Mouse (Mus musculus) embryonic facial prominence, embryonic 11.5 days (tissue): Measurements from ENCODE around the gene Gm1330. TPM values are rescaled to one million over a fixed set of nuclear protein-coding genes. Genes with fewer than 3 reads are reported as not detected.
"Not testable (repeated sequence)": the region's sequence is repeated elsewhere in the genome, so short reads cannot be mapped to it uniquely, and the experiment has no call there.

ENCODE experiments used
- ATAC-seq: fragments of 200-750 bp; cut with Nextera tagmentation; replicated peaks from 2 replicates; pipeline ENCODE4 v1.8.0; 2017; ENCODE audit warnings: low read depth; ENCODE audit not compliant: insufficient number of reproducible peaks, low FRiP score, low TSS enrichment
- DNase-seq: peaks from one replicate; pipeline ENCODE4 v3.0.0-alpha.2; 2015; ENCODE audit warnings: low spot score
- H3K27ac ChIP-seq: fragments of 300-500 bp; sonication (generic); replicated peaks from 2 replicates; pipeline ENCODE4 v1.5.1; 2014; ENCODE audit warnings: mild to moderate bottlenecking, low read depth, low read length, control low read depth
- H3K27me3 ChIP-seq: fragments of 300-500 bp; sonication (generic); 2 replicates; pipeline ENCODE4 v1.6.1; 2014; ENCODE audit warnings: mild to moderate bottlenecking, low read length, moderate library complexity, mixed read lengths; ENCODE audit not compliant: control insufficient read depth, insufficient read depth
- H3K36me3 ChIP-seq: fragments of 300-500 bp; sonication (generic); replicated peaks from 2 replicates; pipeline ENCODE4 v1.6.1; 2014; ENCODE audit warnings: low read depth, mild to moderate bottlenecking, low read length, moderate library complexity, mixed read lengths; ENCODE audit not compliant: control insufficient read depth, insufficient read depth
- H3K4me1 ChIP-seq: fragments of 300-500 bp; sonication (generic); 2 replicates; pipeline ENCODE4 v1.6.1; 2014; ENCODE audit warnings: low read length, mixed read lengths; ENCODE audit not compliant: control insufficient read depth, insufficient read depth
- H3K4me2 ChIP-seq: fragments of 300-500 bp; sonication (generic); 2 replicates; pipeline ENCODE4 v1.6.1; 2014; ENCODE audit warnings: low read depth, mild to moderate bottlenecking, control low read depth, low read length, moderate library complexity
- H3K4me3 ChIP-seq: fragments of 300-500 bp; sonication (generic); 2 replicates; pipeline ENCODE4 v1.5.1; 2014; ENCODE audit warnings: low read depth, low read length, control low read depth
- H3K9ac ChIP-seq: fragments of 300-500 bp; sonication (generic); replicated peaks from 2 replicates; pipeline ENCODE4 v1.6.1; 2014; ENCODE audit warnings: mild to moderate bottlenecking, control low read depth, low read length
- H3K9me3 ChIP-seq: fragments of 300-500 bp; sonication (generic); replicated peaks from 2 replicates; pipeline ENCODE4 v1.6.1; 2016; ENCODE audit warnings: mild to moderate bottlenecking, low read length, inconsistent platforms, mixed read lengths; ENCODE audit not compliant: control insufficient read depth
- WGBS: fragments of 180-500 bp; shearing (Covaris S2); extraction: QIAGEN DNeasy Blood & Tissue Kit; methylation state at CpG from one replicate; pipeline ENCODE4 v1.1.7; 2014; 5-methylcytosine and 5-hydroxymethylcytosine counted together
- polyA plus RNA-seq: library from polyadenylated mRNA; unstranded; fragments of >200 nt; fragmentation: Nextera tagmentation; extraction: Ambion mirVana; gene quantifications from 2 replicates; pipeline ENCODE4 v1.2.1, GENCODE M21; 2014

Gene Gm1330
- polyA plus RNA-seq = not detected in 2 replicates

- Histone ChIP-seq H3K4me2 (no peak within 1 kb of the TSS), H3K9me3 (no peaks in the 10 kb centered on the region), H3K36me3 (no peaks in the 10 kb centered on the region), H3K9ac (no peak within 1 kb of the TSS), H3K27ac (no peak within 1 kb of the TSS), H3K4me1 (no peaks in the 10 kb centered on the region), H3K27me3 (no peaks in the 10 kb centered on the region), H3K4me3 (no peak within 1 kb of the TSS)
- ATAC-seq (no peak), DNase-seq (no peak)
Observed at GRCm38 (mm10) chr2:149003151-149003550, at the start of gene Gm1330. Gm1330 (minus strand) TSS chr2:149003251.

GRCm38 (mm10) chr2:149017137-149017536 lies 14.1 kb upstream of the Gm1330 start, which contains the start of gene Gm10750:
Gm10750 (minus strand) TSS chr2:149017237.
- H3K4me1 ChIP-seq, H3K9ac ChIP-seq, H3K9me3 ChIP-seq, H3K4me3 ChIP-seq, H3K4me2 ChIP-seq, H3K27me3 ChIP-seq, DNase-seq, H3K27ac ChIP-seq, ATAC-seq, H3K36me3 ChIP-seq: not testable (repeated sequence)
- WGBS = 70% methylated on average over 5 of the region's 5 CpGs

GRCm38 (mm10) chr2:149004826-149005225 lies 1.8 kb upstream of the Gm1330 start:
- no peak for DNase-seq
- Histone ChIP-seq H3K27me3 (no peaks in the 10 kb centered on the region), H3K36me3 (no peaks in the 10 kb centered on the region), H3K4me3 (no peak overlapping the region), H3K27ac (no peak overlapping the region), H3K4me2 (no peak overlapping the region), H3K9me3 (no peaks in the 10 kb centered on the region), H3K9ac (no peak overlapping the region), H3K4me1 (no peaks in the 10 kb centered on the region)
- 88% methylated on average over 2 of the region's 2 CpGs for WGBS
- no peak for ATAC-seq

GRCm38 (mm10) chr2:148995133-148995532 lies 7.9 kb downstream of the Gm1330 start:
- Histone ChIP-seq H3K4me3 (no peak overlapping the region), H3K9me3 (no peaks in the 10 kb centered on the region), H3K9ac (no peak overlapping the region), H3K4me2 (no peak overlapping the region), H3K27ac (no peak overlapping the region), H3K27me3 (no peaks in the 10 kb centered on the region), H3K4me1 (no peaks in the 10 kb centered on the region), H3K36me3 (no peaks in the 10 kb centered on the region)
- DNase-seq (no peak), ATAC-seq (no peak)
- 92% methylated on average over 2 of the region's 2 CpGs for WGBS

Other genes starting within 250 kb of the Gm1330 start
- gene Cst11, start 231.8 kb downstream of the Gm1330 start, polyA plus RNA-seq = not detected in 2 replicates
- gene 8030411F24Rik, start 221.2 kb downstream of the Gm1330 start, polyA plus RNA-seq = not detected in 2 replicates
- not detected in 2 replicates for gene Cst12, start 213.9 kb downstream of the Gm1330 start, polyA plus RNA-seq
- gene Cst8, start 204.5 kb downstream of the Gm1330 start, polyA plus RNA-seq = not detected in 2 replicates
- gene Cst13, start 183.2 kb downstream of the Gm1330 start, polyA plus RNA-seq = not detected in 2 replicates
- not detected in 2 replicates for gene Cst9, start 168.1 kb downstream of the Gm1330 start, polyA plus RNA-seq
- not detected in 2 replicates for gene 9230104L09Rik, start 138.2 kb downstream of the Gm1330 start, polyA plus RNA-seq
- gene Cst3, start 127.6 kb downstream of the Gm1330 start, polyA plus RNA-seq = 315 and 334 TPM in 2 replicates
- gene Gm10750, start 14.0 kb upstream of the Gm1330 start, polyA plus RNA-seq = not detected in 2 replicates